Mouse (Mus musculus): ENCODE results near the gene Faap20. TPM values are rescaled to one million over a fixed set of nuclear protein-coding genes. Genes with fewer than 3 reads are reported as not detected.

The Faap20 gene
- polyA plus RNA-seq, 1 experiment from 2014 or later, result 60.1 TPM

DNA sequence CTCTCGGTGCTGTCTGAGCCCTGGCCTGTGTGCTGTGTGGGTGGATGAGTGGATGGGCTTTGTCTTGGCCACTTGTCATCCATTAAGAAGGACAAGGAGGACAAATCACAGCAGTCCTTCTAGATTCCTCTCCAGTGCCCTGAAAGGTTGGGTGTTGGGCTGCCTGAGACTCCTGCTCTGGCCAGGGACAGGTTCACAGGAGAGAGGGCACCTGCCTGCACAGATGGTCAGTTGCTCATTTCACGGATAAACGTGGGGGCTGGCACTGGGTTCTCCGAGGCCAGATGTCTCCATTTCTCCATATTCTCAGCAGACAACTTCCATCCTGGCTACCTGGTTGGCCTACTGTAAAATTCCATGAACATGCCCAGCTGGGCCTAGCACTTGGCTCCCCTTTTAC is 49.2 kb downstream of the Faap20 start:
- Histone ChIP-seq H3K27me3 (ENCODE audit: control insufficient read depth, insufficient read depth, low read length) (no peaks in the 10 kb centered on the region), H3K4me1 (ENCODE audit: control insufficient read depth, insufficient read depth, low read length) (no peaks in the 10 kb centered on the region), H3K9ac (ENCODE audit: low read length) (no peak overlapping the region), H3K36me3 (ENCODE audit: control insufficient read depth, insufficient read depth, low read length) (no peaks in the 10 kb centered on the region), H3K4me3 (replicated peaks; ENCODE audit: low read length) (no peak overlapping the region), H3K9me3 (replicated peaks; ENCODE audit: control insufficient read depth, low read length) (no peaks in the 10 kb centered on the region), H3K27ac (ENCODE audit: low read length) (no peak overlapping the region), H3K4me2 (ENCODE audit: low read depth, low read length) (no peak overlapping the region)
- no peak for ATAC-seq (ENCODE audit: insufficient read depth, low FRiP score)
- 81% methylated on average over 4 of the region's 4 CpGs for WGBS

DNA sequence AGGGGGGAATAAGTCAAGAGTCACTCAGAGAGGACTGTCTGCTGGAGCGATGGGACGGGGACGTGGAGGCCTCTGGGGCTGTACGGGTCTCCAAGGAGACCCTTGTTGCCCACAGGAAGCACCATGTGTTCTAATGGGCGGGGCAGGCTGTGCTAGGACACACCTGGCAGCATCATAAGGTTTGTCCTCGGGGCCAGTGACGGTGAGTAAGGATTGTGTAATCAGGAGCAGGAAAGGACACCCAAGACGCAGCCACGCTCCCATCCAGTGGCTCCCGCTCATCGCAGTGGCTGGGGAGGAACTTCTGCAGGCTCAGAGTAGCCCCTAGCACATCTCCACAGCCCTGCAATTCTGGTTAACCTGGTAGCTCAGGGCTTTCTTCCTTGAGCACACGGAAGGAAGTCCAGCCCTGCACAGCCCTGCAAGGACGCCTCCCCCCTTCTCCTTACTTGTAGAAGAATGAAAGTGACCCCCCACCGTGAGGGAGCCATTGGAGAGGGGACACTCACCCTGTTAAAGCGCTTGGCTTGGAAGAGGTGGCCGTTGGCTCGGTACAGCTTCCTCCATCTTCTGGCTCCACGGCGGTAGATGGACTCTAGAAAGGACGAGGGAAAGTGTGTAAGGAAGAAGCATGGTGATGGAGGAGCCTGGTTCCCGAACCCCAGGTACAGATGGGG is 51.0 kb downstream of the Faap20 start:
- 75% methylated on average over 21 of the region's 21 CpGs for WGBS

GRCm38 (mm10) chr4:155301098-155301447 is 51.5 kb downstream of the Faap20 start:
- no peaks in the 10 kb centered on the region for H3K4me1 ChIP-seq (ENCODE audit: control insufficient read depth, insufficient read depth, low read length)
- H3K36me3 ChIP-seq (ENCODE audit: control insufficient read depth, insufficient read depth, low read length), result no peaks in the 10 kb centered on the region
- H3K4me3 ChIP-seq (replicated peaks; ENCODE audit: low read length), result no peak overlapping the region
- no peak overlapping the region for H3K4me2 ChIP-seq (ENCODE audit: low read depth, low read length)
- no peaks in the 10 kb centered on the region for H3K27me3 ChIP-seq (ENCODE audit: control insufficient read depth, insufficient read depth, low read length)
- WGBS, result 89% methylated on average over 7 of the region's 7 CpGs
- no peak overlapping the region for H3K27ac ChIP-seq (ENCODE audit: low read length)
- no peak for ATAC-seq (ENCODE audit: insufficient read depth, low FRiP score)
- no peak overlapping the region for H3K9ac ChIP-seq (ENCODE audit: low read length)
- no peaks in the 10 kb centered on the region for H3K9me3 ChIP-seq (replicated peaks; ENCODE audit: control insufficient read depth, low read length)

More for the DNA sequence above, 51.0 kb downstream of the Faap20 start:
- Histone ChIP-seq H3K9ac (ENCODE audit: low read length) (no peak overlapping the region), H3K27me3 (ENCODE audit: control insufficient read depth, insufficient read depth, low read length) (no peaks in the 10 kb centered on the region), H3K9me3 (replicated peaks; ENCODE audit: control insufficient read depth, low read length) (no peaks in the 10 kb centered on the region), H3K36me3 (ENCODE audit: control insufficient read depth, insufficient read depth, low read length) (no peaks in the 10 kb centered on the region), H3K4me1 (ENCODE audit: control insufficient read depth, insufficient read depth, low read length) (no peaks in the 10 kb centered on the region), H3K27ac (ENCODE audit: low read length) (no peak overlapping the region), H3K4me2 (ENCODE audit: low read depth, low read length) (no peak overlapping the region), H3K4me3 (replicated peaks; ENCODE audit: low read length) (no peak overlapping the region)
- ATAC-seq (ENCODE audit: insufficient read depth, low FRiP score), result peak; percentile 17; the same call in 1 of the 2 replicates

DNA sequence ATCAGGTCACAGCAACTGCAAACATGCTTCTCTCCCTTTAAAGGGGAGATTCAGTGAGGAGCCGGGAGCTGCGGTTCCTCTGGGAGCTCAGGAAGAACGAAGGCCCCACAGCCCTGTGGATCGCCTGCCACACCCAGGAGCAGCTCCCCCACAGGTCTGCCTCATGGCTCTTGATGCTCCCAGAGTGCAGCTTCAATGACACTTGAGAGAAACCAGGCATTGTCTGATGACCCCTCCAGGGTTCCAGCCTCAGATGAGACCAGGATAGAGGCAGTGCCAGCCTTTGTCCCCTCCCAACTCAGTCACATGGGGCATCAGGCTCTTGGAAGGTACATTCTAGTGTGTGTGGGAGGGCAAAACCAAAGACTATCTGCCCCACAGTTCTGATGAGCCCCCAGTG is 52.4 kb downstream of the Faap20 start:
- ATAC-seq (ENCODE audit: insufficient read depth, low FRiP score), result no peak
- no peaks in the 10 kb centered on the region for H3K9me3 ChIP-seq (replicated peaks; ENCODE audit: control insufficient read depth, low read length)
- no peaks in the 10 kb centered on the region for H3K4me1 ChIP-seq (ENCODE audit: control insufficient read depth, insufficient read depth, low read length)
- no peak overlapping the region for H3K27ac ChIP-seq (ENCODE audit: low read length)
- H3K27me3 ChIP-seq (ENCODE audit: control insufficient read depth, insufficient read depth, low read length), result no peaks in the 10 kb centered on the region
- H3K4me3 ChIP-seq (replicated peaks; ENCODE audit: low read length), result no peak overlapping the region
- H3K9ac ChIP-seq (ENCODE audit: low read length), result no peak overlapping the region
- H3K36me3 ChIP-seq (ENCODE audit: control insufficient read depth, insufficient read depth, low read length), result no peaks in the 10 kb centered on the region
- 36% methylated on average over 4 of the region's 4 CpGs for WGBS
- H3K4me2 ChIP-seq (ENCODE audit: low read depth, low read length), result no peak overlapping the region

GRCm38 (mm10) chr4:155304508-155305096 is 55.0 kb downstream of the Faap20 start:
- no peaks in the 10 kb centered on the region for H3K36me3 ChIP-seq (ENCODE audit: control insufficient read depth, insufficient read depth, low read length)
- WGBS, result 79% methylated on average over 7 of the region's 7 CpGs
- H3K9me3 ChIP-seq (replicated peaks; ENCODE audit: control insufficient read depth, low read length), result no peaks in the 10 kb centered on the region
- no peak for ATAC-seq (ENCODE audit: insufficient read depth, low FRiP score)
- no peak overlapping the region for H3K4me3 ChIP-seq (replicated peaks; ENCODE audit: low read length)
- H3K27me3 ChIP-seq (ENCODE audit: control insufficient read depth, insufficient read depth, low read length), result no peaks in the 10 kb centered on the region
- no peak overlapping the region for H3K9ac ChIP-seq (ENCODE audit: low read length)
- H3K27ac ChIP-seq (ENCODE audit: low read length), result no peak overlapping the region
- peaks cover 8% of the 10 kb centered on the region; the same call in 1 of the 2 replicates for H3K4me1 ChIP-seq (ENCODE audit: control insufficient read depth, insufficient read depth, low read length)
- H3K4me2 ChIP-seq (ENCODE audit: low read depth, low read length), result no peak overlapping the region

DNA sequence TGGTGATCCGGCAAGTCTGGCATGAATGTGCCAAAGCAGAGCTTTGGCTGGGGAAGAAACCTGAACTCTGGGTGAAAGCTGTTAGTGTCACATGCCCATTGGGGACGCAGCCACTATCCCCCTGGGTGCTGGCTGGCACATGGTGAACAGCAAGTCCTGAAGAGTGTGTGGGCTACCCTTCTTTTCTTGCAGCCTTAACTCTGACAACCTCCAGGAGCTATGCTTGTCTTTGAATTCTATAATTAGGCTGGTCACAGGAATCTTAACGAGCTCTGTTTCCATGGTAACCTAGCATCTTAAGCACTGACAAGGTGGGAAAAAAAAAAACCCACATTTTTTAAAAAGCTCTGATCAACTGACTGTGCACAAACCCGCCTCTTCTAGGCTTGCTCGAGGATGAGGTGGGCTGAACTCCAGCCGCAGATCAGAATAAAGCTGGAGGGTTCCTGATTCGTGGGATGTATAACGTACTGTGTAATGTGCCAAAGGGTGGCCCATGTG is 56.0 kb downstream of the Faap20 start:
- H3K9ac ChIP-seq (ENCODE audit: low read length), result no peak overlapping the region
- no peaks in the 10 kb centered on the region for H3K27me3 ChIP-seq (ENCODE audit: control insufficient read depth, insufficient read depth, low read length)
- ATAC-seq (ENCODE audit: insufficient read depth, low FRiP score), result no peak
- no peak overlapping the region for H3K27ac ChIP-seq (ENCODE audit: low read length)
- 75% methylated on average over 8 of the region's 8 CpGs for WGBS
- no peak overlapping the region for H3K4me3 ChIP-seq (replicated peaks; ENCODE audit: low read length)
- no peaks in the 10 kb centered on the region for H3K9me3 ChIP-seq (replicated peaks; ENCODE audit: control insufficient read depth, low read length)
- no peak overlapping the region for H3K4me2 ChIP-seq (ENCODE audit: low read depth, low read length)
- no peaks in the 10 kb centered on the region for H3K36me3 ChIP-seq (ENCODE audit: control insufficient read depth, insufficient read depth, low read length)
- peaks cover 8% of the 10 kb centered on the region; the same call in 1 of the 2 replicates for H3K4me1 ChIP-seq (ENCODE audit: control insufficient read depth, insufficient read depth, low read length)

Other genes with a start within 250 kb of the Faap20 start
- gene Plch2, start 193.0 kb upstream of the Faap20 start, polyA plus RNA-seq (2015; fragmentation: Nextera tagmentation; extraction: Ambion mirVana), result 27.4 and 30.4 TPM in 2 replicates
- gene Pex10, start 182.8 kb upstream of the Faap20 start, polyA plus RNA-seq (2015; fragmentation: Nextera tagmentation; extraction: Ambion mirVana), result 19.9 and 20.1 TPM in 2 replicates
- gene Rer1, start 163.4 kb upstream of the Faap20 start, polyA plus RNA-seq (2015; fragmentation: Nextera tagmentation; extraction: Ambion mirVana), result 171 and 183 TPM in 2 replicates
- gene Morn1, start 163.2 kb upstream of the Faap20 start, polyA plus RNA-seq (2015; fragmentation: Nextera tagmentation; extraction: Ambion mirVana), result 4.8 and 6.1 TPM in 2 replicates
- gene Ski, start 27.2 kb upstream of the Faap20 start, polyA plus RNA-seq (2015; fragmentation: Nextera tagmentation; extraction: Ambion mirVana), result 17.7 and 17.9 TPM in 2 replicates
- gene Prkcz, start 111.6 kb downstream of the Faap20 start, polyA plus RNA-seq (2015; fragmentation: Nextera tagmentation; extraction: Ambion mirVana), result 16.7 and 16.8 TPM in 2 replicates
- 0.23 TPM in 1 of 2 replicates, not detected in the other for gene Gabrd, start 148.3 kb downstream of the Faap20 start, polyA plus RNA-seq (2015; fragmentation: Nextera tagmentation; extraction: Ambion mirVana)
- gene Cfap74, start 159.4 kb downstream of the Faap20 start, polyA plus RNA-seq (2015; fragmentation: Nextera tagmentation; extraction: Ambion mirVana), result 2.1 and 2.8 TPM in 2 replicates
- 2.6 TPM in 1 of 2 replicates, not detected in the other for gene Tmem52, start 219.3 kb downstream of the Faap20 start, polyA plus RNA-seq (2015; fragmentation: Nextera tagmentation; extraction: Ambion mirVana)
- gene Gnb1, start 241.6 kb downstream of the Faap20 start, polyA plus RNA-seq (2015; fragmentation: Nextera tagmentation; extraction: Ambion mirVana), result 312 and 332 TPM in 2 replicates